Mouse (Mus musculus) monocyte, adult 5-6 weeks (primary cell): ENCODE measurements at regions not wholly inside any gene's neighbourhood (a gene's known extent, or its start where the extent isn't known, plus 50 kb on each side); places are given as distances from the start of the nearest gene placed in this dataset.
A peak's percentile ranks its signal among the peaks of the same experiment; 100 is the strongest.

Experiments
- ATAC-seq: fragments of 153-309, 156-312 bp; replicated peaks from 2 replicates; pipeline ENCODE4 v1.8.0; 2017; ENCODE audit warnings: mild to moderate bottlenecking; ENCODE audit not compliant: low TSS enrichment, insufficient number of reproducible peaks, severe bottlenecking, poor library complexity, low FRiP score

DNA sequence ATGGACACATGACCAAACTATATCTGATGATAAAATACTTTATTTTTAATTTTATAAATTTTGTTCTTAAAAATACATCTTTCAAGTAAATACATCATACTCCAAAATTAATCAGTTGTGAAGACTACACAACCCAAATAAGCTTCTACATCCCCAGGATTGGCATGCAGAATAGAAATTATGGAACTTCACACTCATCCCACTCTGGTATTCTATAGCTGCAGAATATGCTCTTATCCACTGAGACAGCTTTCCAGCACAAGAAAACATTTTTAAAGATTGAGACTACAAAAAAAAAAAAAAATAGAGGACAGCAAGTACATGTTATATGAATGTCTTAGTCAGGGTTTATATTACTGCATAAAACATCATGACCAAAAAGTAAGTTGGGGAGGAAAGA is 94.4 kb downstream of the Gm11232 start:
- ATAC-seq: no peak

DNA sequence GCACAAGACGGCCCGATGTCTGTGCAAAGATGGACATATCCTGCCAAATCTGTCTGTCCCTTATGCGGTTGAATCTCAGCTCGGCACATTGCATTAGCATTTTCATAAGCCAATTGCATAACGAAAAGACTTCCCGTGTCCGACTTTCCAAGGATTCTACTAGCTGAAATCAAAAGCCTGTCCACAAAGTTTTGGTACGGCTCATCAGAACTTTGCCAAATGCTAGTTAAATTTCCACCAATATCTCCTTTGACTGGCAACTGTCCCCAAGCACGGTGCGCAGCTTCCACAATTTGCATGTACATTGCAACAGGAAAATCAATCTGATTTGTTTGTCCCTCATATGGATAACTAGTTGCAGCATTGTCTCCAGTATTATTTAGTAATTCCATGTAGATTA is 117.2 kb downstream of the Gm11232 start:
- no peak for ATAC-seq

- ATAC-seq: no peak
Measured at GRCm38 (mm10) chr4:71627088-71627487, 130.7 kb downstream of the Gm11232 start.

DNA sequence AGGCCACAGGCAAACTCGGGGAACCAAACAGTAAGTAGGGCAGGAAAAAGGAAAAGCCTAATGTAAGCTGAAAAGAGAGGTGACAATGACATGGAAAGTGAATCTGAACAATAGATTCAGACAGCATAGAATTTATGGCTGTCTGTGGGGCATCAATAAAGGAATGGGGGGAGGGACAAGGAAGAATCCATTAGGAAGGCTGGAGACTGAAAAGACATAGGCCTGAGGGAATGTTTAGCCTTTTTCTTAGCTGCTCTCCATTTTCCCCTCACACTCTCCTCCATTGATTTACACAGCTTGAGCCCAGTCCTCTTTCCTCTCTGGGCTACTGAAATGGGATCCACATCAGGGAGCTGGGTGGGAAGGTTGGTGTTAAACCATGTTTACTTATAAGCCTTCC is 131.1 kb downstream of the Gm11232 start:
- no peak for ATAC-seq

DNA sequence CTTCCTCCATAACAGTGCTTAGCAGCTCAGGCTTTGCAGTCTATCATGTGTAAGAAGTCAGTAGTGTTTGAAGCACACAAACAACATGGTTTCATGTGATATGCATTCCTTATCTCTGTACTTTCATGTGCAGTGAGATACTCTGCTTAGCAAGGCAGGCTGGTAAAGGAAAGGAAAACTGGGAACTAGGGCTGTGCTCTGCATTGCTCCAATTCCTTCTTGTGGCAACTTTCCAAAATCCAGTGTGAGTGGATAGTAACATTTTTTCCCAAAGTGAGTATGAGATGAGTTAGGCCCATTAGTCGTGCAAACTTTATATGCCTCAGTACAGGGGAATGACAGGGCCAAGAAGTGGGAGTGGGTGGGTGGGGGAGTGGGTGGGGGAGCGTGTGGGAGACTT is 133.0 kb downstream of the Gm11232 start:
- ATAC-seq: no peak

GRCm38 (mm10) chr4:71613720-71614119 is 144.0 kb downstream of the Gm11232 start:
- no peak for ATAC-seq

- ATAC-seq: no peak
Measured at GRCm38 (mm10) chr4:71585880-71586279, 171.9 kb downstream of the Gm11232 start.

DNA sequence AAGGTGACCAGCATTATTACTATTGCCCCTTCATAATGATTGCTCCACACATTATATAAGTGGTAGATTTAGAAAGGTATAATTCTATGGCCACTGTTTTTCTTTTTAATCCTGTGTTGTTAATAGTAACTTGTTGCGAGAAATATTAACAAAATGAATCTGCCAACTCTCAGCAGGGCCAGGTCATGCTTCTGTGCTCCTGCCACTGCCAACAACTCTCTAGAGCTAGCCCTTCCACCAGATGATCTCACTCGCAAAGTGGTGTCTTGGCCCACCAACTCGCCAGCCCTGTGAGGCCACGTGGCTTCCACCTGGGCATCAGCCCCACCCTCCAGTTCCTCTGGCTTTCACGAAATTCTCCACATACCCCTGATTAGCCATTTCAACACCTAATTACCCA is 197.1 kb downstream of the Gm11232 start:
- no peak for ATAC-seq

- no peak for ATAC-seq
Measured at GRCm38 (mm10) chr4:71539200-71539599, 218.6 kb downstream of the Gm11232 start.

DNA sequence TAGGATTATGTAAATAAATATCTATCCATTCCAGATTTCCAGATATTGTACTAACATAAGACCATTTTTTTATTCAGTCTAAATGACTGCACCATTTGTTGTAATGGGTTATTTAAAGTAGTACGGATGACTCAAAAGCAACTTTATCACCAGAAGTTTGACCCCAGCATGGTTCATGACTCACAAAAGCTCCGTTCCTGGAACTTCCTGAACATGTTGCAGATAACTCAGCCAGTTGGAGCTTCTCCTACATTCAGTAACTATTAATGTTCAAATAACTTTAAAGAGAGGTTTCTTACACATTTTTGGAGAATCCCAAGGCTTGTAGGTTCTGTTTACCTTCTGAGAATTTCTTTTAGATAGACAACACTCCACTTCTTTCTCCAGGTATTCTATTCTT is 219.8 kb downstream of the Gm11232 start:
- no peak for ATAC-seq

DNA sequence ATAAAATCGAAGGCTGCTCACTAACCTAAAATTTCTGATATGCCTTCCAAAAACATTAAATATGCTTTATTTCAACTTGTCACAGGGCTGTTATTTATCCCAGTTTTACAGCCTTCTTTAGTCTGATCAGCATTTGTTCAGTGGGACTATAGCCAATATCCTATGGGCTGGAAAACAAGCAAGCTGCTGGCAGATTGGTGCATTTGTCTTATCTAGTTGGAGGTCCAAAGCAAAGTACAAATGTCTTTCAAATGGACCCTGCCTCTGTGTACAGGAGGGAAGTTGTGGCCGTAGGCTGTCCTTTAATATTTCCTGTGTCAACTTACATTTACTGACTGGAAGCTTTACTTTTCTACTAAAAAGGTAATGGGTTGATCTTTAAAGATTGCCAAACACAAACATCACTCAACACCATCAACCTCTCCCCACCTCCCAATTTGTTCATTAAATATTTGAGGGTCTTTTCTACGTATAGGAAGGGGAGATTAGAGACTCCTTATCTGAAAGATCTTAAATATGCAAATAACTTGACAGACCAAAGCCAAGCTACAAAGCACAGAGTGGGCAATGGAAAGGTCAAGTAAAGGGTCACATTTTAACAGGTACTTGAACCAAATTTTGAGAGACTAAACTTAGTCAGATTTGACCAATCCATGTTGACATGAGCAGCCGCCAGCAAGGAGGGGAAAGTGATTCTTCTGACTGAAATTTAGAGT is 233.4 kb downstream of the Gm11232 start:
- ATAC-seq: no peak

DNA sequence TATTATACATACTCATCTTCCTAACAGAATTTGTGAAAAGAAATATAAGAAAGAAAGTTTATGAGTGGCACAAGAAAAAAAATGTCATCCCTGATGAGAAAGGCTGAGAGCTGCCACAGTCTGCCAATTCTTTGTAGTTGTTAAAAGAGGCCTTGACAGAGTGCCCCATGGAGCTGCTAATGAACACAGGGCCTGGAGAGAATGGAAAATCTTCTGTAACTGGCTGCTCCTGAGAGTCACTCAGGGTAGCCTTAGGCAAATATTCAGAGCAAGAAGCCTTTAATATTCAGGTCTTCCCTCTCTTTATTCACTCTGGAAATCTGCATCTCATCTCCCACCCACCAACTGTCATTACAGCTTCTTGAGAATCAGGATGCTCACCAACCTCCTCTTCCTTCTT is 237.0 kb downstream of the Gm11232 start:
- ATAC-seq: no peak

- ATAC-seq: no peak
Measured at GRCm38 (mm10) chr4:71517921-71518404, 239.8 kb downstream of the Gm11232 start.

GRCm38 (mm10) chr4:71506911-71507310 is 250.9 kb downstream of the Gm11232 start:
- ATAC-seq: no peak

- no peak for ATAC-seq
Measured at GRCm38 (mm10) chr4:71489788-71490187, 268.0 kb downstream of the Gm11232 start.

- ATAC-seq: peak; percentile 98
Measured at GRCm38 (mm10) chr4:71488663-71489161, 269.1 kb downstream of the Gm11232 start.

- ATAC-seq: no peak
Measured at GRCm38 (mm10) chr4:71488059-71488458, 269.7 kb downstream of the Gm11232 start.

- no peak for ATAC-seq
Measured at GRCm38 (mm10) chr4:71480960-71481359, 276.8 kb downstream of the Gm11232 start.

DNA sequence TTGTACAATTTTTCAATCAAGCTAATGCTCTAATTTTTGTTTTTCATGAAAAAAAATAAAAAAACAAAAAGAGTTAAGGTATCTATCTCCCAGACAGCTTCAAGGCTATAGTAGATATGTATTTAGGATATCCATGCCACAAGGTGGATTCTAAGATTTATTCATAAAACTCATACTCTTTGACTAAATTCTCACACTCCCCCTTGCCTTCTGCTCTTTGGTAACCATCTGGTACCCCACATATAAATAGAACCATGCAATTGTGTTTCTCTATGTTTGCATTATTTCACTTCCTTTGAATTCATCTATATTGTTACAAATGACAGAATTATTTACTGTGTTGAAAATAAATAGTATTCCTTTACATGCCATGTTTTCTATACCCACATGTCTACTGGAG is 287.2 kb downstream of the Gm11232 start:
- no peak for ATAC-seq

DNA sequence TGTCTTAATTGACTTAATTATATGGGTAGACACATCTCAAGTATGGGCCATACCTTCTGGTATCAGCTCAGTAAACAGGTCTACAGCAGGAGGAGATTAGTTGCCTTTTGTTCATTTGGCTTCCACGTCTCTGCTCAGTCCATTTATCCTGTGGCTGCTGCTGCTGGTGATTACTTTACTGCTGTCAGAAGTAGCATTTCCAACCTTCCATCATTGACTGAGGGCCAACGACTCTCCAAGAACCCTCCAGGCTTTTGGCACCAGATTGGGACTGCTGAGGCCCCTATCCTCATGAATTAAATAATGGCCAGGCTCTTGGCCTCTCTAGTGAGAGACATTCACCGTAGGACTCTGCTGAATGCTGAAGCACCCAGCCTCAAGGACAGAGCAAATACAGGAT is 303.0 kb downstream of the Gm11232 start:
- ATAC-seq: no peak

GRCm38 (mm10) chr4:71453499-71453898 is 304.3 kb downstream of the Gm11232 start:
- ATAC-seq: no peak
